In the genomic region with DNA sequence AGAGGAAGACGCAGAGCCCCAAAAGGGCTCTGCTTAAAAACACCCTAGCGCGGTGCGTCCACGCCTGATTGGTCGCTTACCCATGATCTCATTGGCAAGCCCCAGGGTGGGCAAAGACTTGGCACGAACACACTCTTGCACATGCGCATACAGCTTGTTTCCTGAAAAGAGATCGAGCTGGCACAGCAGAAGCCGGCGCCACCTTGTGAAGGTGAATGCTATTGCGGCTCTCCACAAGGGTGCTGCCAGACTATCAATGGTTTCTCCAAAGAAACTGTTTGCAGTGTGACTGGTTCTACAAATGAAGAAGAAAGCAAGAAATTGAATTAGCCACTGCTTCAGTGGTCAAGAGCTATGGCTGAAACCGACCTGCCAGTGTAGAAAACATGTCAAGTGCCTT, we compare ENCODE assay signal across 10 mouse cellular contexts.
DNase-seq lines count a peak whose midpoint lies in the region; ATAC-seq and TF ChIP-seq lines count a peak whose summit lies in the region.
"Had no signal": no experiment of that assay in that cellular context is flagged by ENCODE, and none has a peak within 500 bp of the region (broad histone marks: within the 10 kb centered on the region; RNA-seq: fewer than 3 reads in every experiment).

No protein-coding gene starts in this region.

- H3K4me1 ChIP-seq in forebrain, embryonic 13.5 days, result no peaks in the 10 kb centered on the region
- H3K4me1 ChIP-seq in forebrain, embryonic 15.5 days, result no peaks in the 10 kb centered on the region
- no peaks in the 10 kb centered on the region for H3K4me1 ChIP-seq in ES-Bruce4 (ENCODE audit: control insufficient read depth, insufficient read depth, low read length)
- no peaks in the 10 kb centered on the region for H3K4me1 ChIP-seq in embryonic facial prominence, embryonic 14.5 days (ENCODE audit: control insufficient read depth, insufficient read depth, low read length)

- peak; percentile 41 for TF ChIP-seq CTCF in ES-Bruce4 (IDR thresholded peaks at IDR 0.05; ENCODE audit: low read depth, low read length)

- peak; percentile 31 for DNase-seq in left cerebral cortex, postnatal 4 days
- DNase-seq in left cerebral cortex, adult 11 months (ENCODE audit: low spot score), result no peak
- DNase-seq in embryonic facial prominence, embryonic 14.5 days (ENCODE audit: low spot score), result peak; percentile 5
- no peak for DNase-seq in ovary, postnatal 36 days (ENCODE audit: low spot score)
- DNase-seq in natural killer cell, adult 2 months (ENCODE audit: low spot score in 2 of 2), result no peak
- DNase-seq: gastrocnemius, adult 2 months had no signal

- no peak for TF ChIP-seq EP300 in ES-Bruce4 (IDR thresholded peaks at IDR 0.05; ENCODE audit: insufficient read depth, low read depth, low read length)

- no peak overlapping the region for H3K4me2 ChIP-seq in forebrain, embryonic 13.5 days
- H3K4me2 ChIP-seq in forebrain, embryonic 15.5 days (replicated peaks), result no peak overlapping the region
- no peak overlapping the region for H3K4me2 ChIP-seq in embryonic facial prominence, embryonic 14.5 days (ENCODE audit: low read depth, low read length)

- H3K36me3 ChIP-seq in forebrain, embryonic 13.5 days (ENCODE audit: poor library complexity, severe bottlenecking), result no peaks in the 10 kb centered on the region
- H3K36me3 ChIP-seq in forebrain, embryonic 15.5 days, result no peaks in the 10 kb centered on the region
- H3K36me3 ChIP-seq in ES-Bruce4 (ENCODE audit: control insufficient read depth, insufficient read depth, low read length, poor library complexity, severe bottlenecking), result no peaks in the 10 kb centered on the region
- no peaks in the 10 kb centered on the region for H3K36me3 ChIP-seq in embryonic facial prominence, embryonic 14.5 days (ENCODE audit: control insufficient read depth, insufficient read depth, low read length)

- no peaks in the 10 kb centered on the region for H3K27me3 ChIP-seq in forebrain, embryonic 13.5 days
- no peaks in the 10 kb centered on the region for H3K27me3 ChIP-seq in forebrain, embryonic 15.5 days
- H3K27me3 ChIP-seq in ES-Bruce4 (ENCODE audit: control insufficient read depth, insufficient read depth, low read length, poor library complexity, severe bottlenecking), result no peaks in the 10 kb centered on the region
- no peaks in the 10 kb centered on the region for H3K27me3 ChIP-seq in embryonic facial prominence, embryonic 14.5 days (replicated peaks; ENCODE audit: control insufficient read depth, insufficient read depth, low read length)

- no peak overlapping the region for H3K9ac ChIP-seq in forebrain, embryonic 13.5 days
- no peak overlapping the region for H3K9ac ChIP-seq in forebrain, embryonic 15.5 days (replicated peaks)
- H3K9ac ChIP-seq in ES-Bruce4 (ENCODE audit: low read depth, poor library complexity, severe bottlenecking), result no peak overlapping the region
- no peak overlapping the region for H3K9ac ChIP-seq in embryonic facial prominence, embryonic 14.5 days (ENCODE audit: low read depth, low read length)

- no peak overlapping the region for H3K27ac ChIP-seq in forebrain, embryonic 13.5 days
- H3K27ac ChIP-seq in forebrain, embryonic 15.5 days (replicated peaks), result no peak overlapping the region
- no peak overlapping the region for H3K27ac ChIP-seq in ES-Bruce4 (ENCODE audit: insufficient read depth, low read length)
- H3K27ac ChIP-seq in embryonic facial prominence, embryonic 14.5 days (replicated peaks; ENCODE audit: low read depth, low read length), result no peak overlapping the region
- H3K27ac ChIP-seq: gastrocnemius, adult 2 months had no signal

- intact Hi-C loops in left cerebral cortex, postnatal 4 days (cut with DNase I), result no loop called here

- ATAC-seq in forebrain, embryonic 13.5 days, result peak; percentile 38; the same call in 1 of the 2 replicates
- ATAC-seq in forebrain, embryonic 15.5 days (replicated peaks), result no peak
- no peak for ATAC-seq in embryonic facial prominence, embryonic 14.5 days (ENCODE audit: low read depth)

- H3K4me3 ChIP-seq in forebrain, embryonic 13.5 days, result no peak overlapping the region
- H3K4me3 ChIP-seq in forebrain, embryonic 15.5 days, result no peak overlapping the region
- no peak overlapping the region for H3K4me3 ChIP-seq in ES-Bruce4 (ENCODE audit: low read depth, low read length)
- no peak overlapping the region for H3K4me3 ChIP-seq in embryonic facial prominence, embryonic 14.5 days (ENCODE audit: low read depth, low read length)
- H3K4me3 ChIP-seq: gastrocnemius, adult 2 months; myocyte had no signal

- WGBS in forebrain, embryonic 13.5 days, result 81% methylated on average over 13 of the region's 13 CpGs
- 74% methylated on average over 13 of the region's 13 CpGs for WGBS in forebrain, embryonic 15.5 days
- 75% methylated on average over 13 of the region's 13 CpGs for WGBS in embryonic facial prominence, embryonic 14.5 days

- TF ChIP-seq POLR2A in ES-Bruce4 (IDR thresholded peaks at IDR 0.05; ENCODE audit: insufficient read depth, low read length), result no peak

- H3K9me3 ChIP-seq in forebrain, embryonic 13.5 days (replicated peaks), result no peaks in the 10 kb centered on the region
- H3K9me3 ChIP-seq in forebrain, embryonic 15.5 days, result no peaks in the 10 kb centered on the region
- peaks cover 3% of the 10 kb centered on the region; the same call in 1 of the 2 replicates for H3K9me3 ChIP-seq in ES-Bruce4 (replicated peaks; ENCODE audit: control insufficient read depth, insufficient read depth, low read length, poor library complexity, severe bottlenecking)
- H3K9me3 ChIP-seq in embryonic facial prominence, embryonic 14.5 days (ENCODE audit: control insufficient read depth, low read length), result no peaks in the 10 kb centered on the region

Comparison
In these comparisons a context has a peak if more than half of its experiments do, and no peak if none do; other contexts are left out.
1. DNase-seq: peak in left cerebral cortex, postnatal 4 days (single experiment) and embryonic facial prominence, embryonic 14.5 days (single experiment); none in left cerebral cortex, adult 11 months (single experiment), ovary, postnatal 36 days (single experiment) and natural killer cell, adult 2 months (0 of 2).